Mouse (Mus musculus) gastrocnemius, adult 2 months (tissue): ENCODE measurements at regions not wholly inside any gene's neighbourhood (a gene's known extent, or its start where the extent isn't known, plus 50 kb on each side); places are given as distances from the start of the nearest gene placed in this dataset.

Source experiments
- DNase-seq: peaks from one replicate; pipeline ENCODE4 v3.0.0; 2022
- H3K27ac ChIP-seq: fragments of 200-600 bp; 2 replicates; pipeline ENCODE4 v1.8.1; 2022; ENCODE audit warnings: mild to moderate bottlenecking
- H3K4me3 ChIP-seq: fragments of 200-600 bp; 2 replicates; pipeline ENCODE4 v1.8.1; 2022; ENCODE audit warnings: mild to moderate bottlenecking, moderate library complexity
- CTCF ChIP-seq: fragments of 200-600 bp; IDR thresholded peaks from 2 replicates; pipeline ENCODE4 v1.8.1; 2022; ENCODE audit warnings: antibody characterized with exemption, mild to moderate bottlenecking, moderate library complexity
- intact Hi-C: fragments of 180-260 bp; cut with DNase I; formaldehyde crosslinking; loops from one replicate; pipeline ENCODE4 v1.15.1; 2025

DNA sequence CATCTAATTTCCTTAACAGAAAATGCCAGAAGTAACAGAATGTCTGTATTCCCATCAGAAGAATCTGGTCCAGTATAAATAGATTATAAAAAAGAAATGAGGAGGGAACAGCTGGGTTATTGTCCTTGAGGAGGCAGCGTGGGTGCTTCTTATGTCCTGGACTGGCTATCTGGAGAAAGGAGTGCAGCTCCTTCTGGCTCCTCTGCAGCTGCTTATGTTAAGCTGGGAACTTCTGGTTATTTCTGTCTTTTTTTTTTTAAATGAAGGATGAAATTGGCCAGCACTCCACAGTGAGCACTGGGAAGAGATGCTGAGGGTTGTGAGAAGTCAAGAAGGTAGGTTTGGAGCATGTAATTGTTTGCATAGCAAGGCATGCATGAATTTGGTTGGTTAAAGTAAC is 441.5 kb downstream of the Ebf1 start:
- no peak overlapping the region for H3K4me3 ChIP-seq
- no peak for TF ChIP-seq CTCF
- no peak for DNase-seq
- intact Hi-C loops = no loop called here
- no peak overlapping the region for H3K27ac ChIP-seq

- DNase-seq = no peak
- Histone ChIP-seq H3K4me3 (no peak overlapping the region), H3K27ac (no peak overlapping the region)
- TF ChIP-seq CTCF = no peak
- intact Hi-C loops = no loop called here
Measured at GRCm38 (mm10) chr11:45066592-45066991, 449.5 kb downstream of the Ebf1 start.

GRCm38 (mm10) chr11:45070280-45070679 is 453.2 kb downstream of the Ebf1 start:
- TF ChIP-seq CTCF = no peak
- DNase-seq = no peak
- Histone ChIP-seq H3K27ac (no peak overlapping the region), H3K4me3 (no peak overlapping the region)
- intact Hi-C loops = no loop called here

DNA sequence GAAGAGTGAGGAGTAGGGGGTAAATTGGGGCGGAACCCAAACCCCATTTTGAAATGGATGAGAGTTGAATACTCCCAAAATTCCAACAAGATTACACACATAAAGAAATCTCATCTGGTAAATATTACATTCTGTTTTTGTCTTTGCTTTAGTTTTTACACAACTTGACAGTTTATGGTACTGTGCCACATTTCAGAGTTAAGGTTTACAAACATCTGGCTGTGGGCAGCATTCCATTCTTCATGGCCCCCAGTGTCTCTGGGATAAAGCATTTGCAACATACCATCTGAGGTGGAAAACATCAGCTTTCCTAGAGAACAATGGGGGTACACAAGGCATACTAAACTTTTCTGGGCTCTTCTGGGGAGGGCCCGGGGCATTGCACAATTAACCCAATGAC is 454.1 kb downstream of the Ebf1 start:
- Histone ChIP-seq H3K4me3 (no peak overlapping the region), H3K27ac (no peak overlapping the region)
- DNase-seq = no peak
- intact Hi-C loops = no loop called here
- TF ChIP-seq CTCF = no peak

GRCm38 (mm10) chr11:45084506-45085037 is 467.5 kb downstream of the Ebf1 start:
- DNase-seq = no peak
- no peak for TF ChIP-seq CTCF
- no peak overlapping the region for H3K27ac ChIP-seq
- H3K4me3 ChIP-seq = no peak overlapping the region
- intact Hi-C loops = no loop called here

DNA sequence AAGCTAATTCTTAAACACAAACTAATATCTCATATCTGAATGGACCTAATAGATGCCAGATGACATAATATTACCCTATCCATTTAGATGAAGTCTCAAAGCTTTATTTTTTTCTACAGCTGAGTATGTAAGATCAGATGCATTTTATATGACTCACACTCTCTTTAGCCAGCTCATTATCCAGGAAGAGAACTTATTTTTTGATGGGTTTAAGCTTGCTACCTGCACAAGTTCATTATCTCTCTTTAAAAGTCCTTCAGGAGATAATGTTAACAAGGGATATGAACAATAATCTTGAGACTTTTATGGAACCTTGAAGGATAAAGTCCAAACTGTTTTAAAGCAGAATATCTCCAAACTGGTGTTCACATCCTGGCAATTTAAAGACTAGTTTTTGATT is 468.0 kb downstream of the Ebf1 start:
- Histone ChIP-seq H3K4me3 (no peak overlapping the region), H3K27ac (no peak overlapping the region)
- no peak for TF ChIP-seq CTCF
- intact Hi-C loops = no loop called here
- DNase-seq = no peak

- no peak overlapping the region for H3K4me3 ChIP-seq
- no peak for DNase-seq
- intact Hi-C loops = no loop called here
- no peak overlapping the region for H3K27ac ChIP-seq
- TF ChIP-seq CTCF = no peak
Measured at GRCm38 (mm10) chr11:45087186-45087915, 470.2 kb downstream of the Ebf1 start.

DNA sequence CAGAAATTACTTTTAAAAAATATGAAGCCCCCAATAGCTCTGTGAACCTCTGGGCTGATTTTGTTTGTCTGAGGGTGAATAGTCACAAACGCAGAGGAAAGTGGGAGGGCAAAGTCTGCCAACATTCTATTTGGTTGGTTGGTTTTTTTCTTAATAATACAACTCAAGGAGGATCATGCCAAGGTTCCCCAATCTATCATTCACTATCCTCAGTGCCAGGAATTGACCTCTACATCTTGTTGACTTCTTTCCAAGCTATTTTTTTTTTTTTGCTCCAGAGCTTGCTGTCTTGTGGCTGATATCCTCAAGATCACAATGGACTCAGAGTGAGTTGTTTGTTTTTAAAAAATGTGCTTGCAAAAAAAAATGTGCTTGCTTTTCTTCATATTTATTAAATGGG is 471.2 kb downstream of the Ebf1 start:
- TF ChIP-seq CTCF = no peak
- Histone ChIP-seq H3K4me3 (no peak overlapping the region), H3K27ac (no peak overlapping the region)
- intact Hi-C loops = no loop called here
- no peak for DNase-seq

DNA sequence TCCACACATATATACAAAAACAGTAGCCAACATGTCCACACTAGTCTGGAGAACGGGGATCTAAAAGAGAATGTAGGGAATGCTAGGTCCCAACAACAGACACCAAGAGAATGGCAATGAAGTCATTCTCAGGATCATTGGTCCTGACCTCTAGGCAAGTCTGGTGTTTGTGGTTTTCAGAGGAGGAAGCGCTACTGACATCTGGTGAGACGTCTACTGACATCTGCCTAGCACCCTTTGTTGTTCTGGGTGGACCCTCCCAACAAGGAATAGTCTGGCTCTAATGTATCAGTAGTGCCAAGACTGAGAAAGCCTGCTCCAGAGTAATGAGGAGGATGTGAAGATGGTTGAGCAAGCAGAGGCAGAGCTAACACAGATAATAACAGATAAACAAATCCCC is 472.4 kb downstream of the Ebf1 start:
- Histone ChIP-seq H3K4me3 (no peak overlapping the region), H3K27ac (no peak overlapping the region)
- TF ChIP-seq CTCF = no peak
- intact Hi-C loops = no loop called here
- no peak for DNase-seq

DNA sequence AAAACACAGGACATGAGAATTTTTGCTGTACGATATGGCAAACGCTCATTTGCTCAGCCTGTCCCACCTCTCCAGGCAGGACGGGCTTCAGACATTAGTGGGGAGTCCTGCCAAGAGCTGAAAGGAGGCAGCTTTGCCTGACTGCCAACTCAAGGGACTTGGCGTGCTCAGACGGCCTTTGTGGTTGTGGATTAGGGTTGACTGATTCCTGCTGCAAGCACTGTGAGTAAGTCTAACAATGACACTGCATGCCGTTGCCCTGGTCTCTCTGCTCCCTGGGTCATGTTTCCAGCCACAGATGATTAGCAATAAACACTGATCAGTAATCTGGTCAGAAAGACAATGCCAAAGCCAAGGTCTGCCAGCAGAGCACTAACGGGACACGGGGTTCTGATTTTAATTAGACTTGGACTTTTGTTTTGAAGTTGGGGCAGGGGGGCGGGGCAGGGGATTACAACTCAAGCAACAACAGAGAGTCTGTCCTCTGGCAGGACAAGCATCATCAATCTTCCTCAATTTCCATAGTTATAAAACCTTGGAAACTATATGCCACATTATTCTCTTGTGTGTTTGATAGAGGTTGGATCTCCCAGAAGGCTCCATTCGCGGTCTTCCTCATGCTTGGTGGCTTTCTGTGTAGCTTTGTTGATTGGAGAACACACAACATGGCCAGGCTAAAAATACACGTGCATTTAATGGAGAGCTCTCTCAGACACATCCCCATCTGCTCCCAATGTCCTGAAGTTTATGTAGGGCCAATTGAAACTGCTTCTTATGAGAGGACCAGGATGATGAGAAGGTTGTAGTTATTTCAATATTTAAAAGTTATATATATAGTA is 486.6 kb downstream of the Ebf1 start:
- intact Hi-C loops = no loop called here
- no peak overlapping the region for H3K27ac ChIP-seq

DNA sequence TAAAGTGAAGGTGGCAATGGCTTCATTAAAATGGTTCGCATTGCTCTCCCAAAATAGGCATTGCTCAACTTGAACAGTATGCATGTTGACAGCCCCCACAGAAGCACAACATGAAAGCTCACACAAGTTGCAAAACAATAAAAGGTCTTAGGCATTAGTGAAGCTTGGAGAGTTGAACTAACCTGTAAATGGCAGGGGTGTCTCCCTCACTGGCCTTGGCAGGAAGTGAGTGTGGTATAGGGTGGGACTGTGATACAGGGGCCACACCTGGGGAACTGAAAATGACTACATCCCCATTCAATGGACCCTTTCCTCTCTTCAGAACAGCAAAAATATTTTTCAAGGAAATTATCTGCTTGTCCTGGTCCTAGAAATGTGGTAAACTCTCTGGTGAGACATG is 499.6 kb downstream of the Ebf1 start:
- no peak for DNase-seq
- Histone ChIP-seq H3K4me3 (no peak overlapping the region), H3K27ac (no peak overlapping the region)
- no peak for TF ChIP-seq CTCF
- intact Hi-C loops = no loop called here

More for the DNA sequence above, 486.6 kb downstream of the Ebf1 start:
- no peak for TF ChIP-seq CTCF
- H3K4me3 ChIP-seq = no peak overlapping the region
- peak; percentile 40 for DNase-seq

DNA sequence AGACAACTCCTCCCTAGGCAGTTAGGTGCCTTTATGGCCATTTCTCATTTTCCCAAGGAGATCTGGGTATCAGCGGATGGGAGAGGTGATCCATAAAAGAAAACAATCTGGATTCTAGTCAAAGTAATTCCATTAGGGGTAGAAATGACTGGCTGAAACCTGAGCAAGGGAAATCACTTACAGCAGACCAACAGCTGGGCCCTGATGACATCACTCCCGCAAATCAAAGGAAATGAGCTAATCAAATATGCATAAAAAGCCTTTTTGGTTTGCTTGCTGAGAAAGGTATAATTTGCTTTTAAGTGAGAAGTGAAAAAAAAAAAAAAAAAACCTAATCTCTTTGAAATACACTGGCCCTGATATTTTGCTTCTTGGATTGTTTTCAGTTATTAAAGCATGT is 506.2 kb downstream of the Ebf1 start:
- Histone ChIP-seq H3K4me3 (no peak overlapping the region), H3K27ac (no peak overlapping the region)
- DNase-seq = no peak
- intact Hi-C loops = no loop called here
- TF ChIP-seq CTCF = no peak

- H3K4me3 ChIP-seq = no peak overlapping the region
- intact Hi-C loops = no loop called here
- no peak for DNase-seq
- H3K27ac ChIP-seq = no peak overlapping the region
- no peak for TF ChIP-seq CTCF
Measured at GRCm38 (mm10) chr11:45136781-45137180, 519.7 kb downstream of the Ebf1 start.
